Mouse (Mus musculus): ENCODE data around the gene Vmn1r188. TPM values are rescaled to one million over a fixed set of nuclear protein-coding genes. Genes with fewer than 3 reads are reported as not detected.
"Not testable (repeated sequence)": the region's sequence is repeated elsewhere in the genome, so short reads cannot be mapped to it uniquely, and the experiment has no call there.

Gene Vmn1r188
- polyA plus RNA-seq, 1 experiment, result not detected

DNA sequence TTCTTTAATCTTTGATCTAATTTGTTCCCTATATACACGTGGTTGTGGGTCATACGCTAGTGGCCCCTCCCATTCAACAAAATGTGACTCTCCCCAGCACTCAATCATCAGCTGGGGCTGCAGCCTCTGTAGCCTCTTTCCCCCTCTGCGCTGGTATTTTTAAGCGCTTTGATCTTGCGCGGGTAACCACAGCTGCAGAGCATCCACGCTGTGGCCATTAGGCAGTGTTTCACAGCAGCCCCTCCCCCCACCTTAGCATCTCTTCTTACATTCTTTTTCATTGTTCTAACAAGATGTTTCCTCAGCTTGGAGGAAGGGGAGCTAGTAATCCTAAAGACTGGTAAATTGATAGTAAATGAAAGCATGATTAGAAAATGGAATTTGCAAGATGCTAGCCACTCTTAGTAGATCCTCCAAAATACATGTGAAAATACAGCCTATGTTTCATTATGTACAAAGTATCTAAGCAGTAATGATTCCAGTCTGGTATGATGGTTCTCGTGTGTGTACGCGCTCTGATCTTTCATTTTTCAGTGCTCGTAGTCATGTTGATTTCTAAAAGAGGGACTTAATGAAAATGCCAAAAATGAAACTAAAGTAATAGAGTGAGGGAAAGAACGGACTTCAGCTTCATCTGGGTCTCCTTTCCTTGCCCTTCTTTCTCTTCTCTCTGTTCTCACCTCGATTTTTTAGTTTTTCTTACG lies 34.4 kb upstream of the Vmn1r188 start:
- H3K4me1 ChIP-seq (ENCODE audit: control insufficient read depth, insufficient read depth, low read length), result no peaks in the 10 kb centered on the region
- TF ChIP-seq CTCF (IDR thresholded peaks at IDR 0.05; ENCODE audit: extremely low read depth, insufficient read depth, low read length) (no peak), POLR2A (IDR thresholded peaks at IDR 0.05; ENCODE audit: extremely low read depth, insufficient read depth, low read length) (no peak)
- H3K27ac ChIP-seq (ENCODE audit: insufficient read depth, low read length), result no peak overlapping the region
- H3K4me3 ChIP-seq (ENCODE audit: insufficient read depth, low read length), result peak overlapping the region; percentile 49

DNA sequence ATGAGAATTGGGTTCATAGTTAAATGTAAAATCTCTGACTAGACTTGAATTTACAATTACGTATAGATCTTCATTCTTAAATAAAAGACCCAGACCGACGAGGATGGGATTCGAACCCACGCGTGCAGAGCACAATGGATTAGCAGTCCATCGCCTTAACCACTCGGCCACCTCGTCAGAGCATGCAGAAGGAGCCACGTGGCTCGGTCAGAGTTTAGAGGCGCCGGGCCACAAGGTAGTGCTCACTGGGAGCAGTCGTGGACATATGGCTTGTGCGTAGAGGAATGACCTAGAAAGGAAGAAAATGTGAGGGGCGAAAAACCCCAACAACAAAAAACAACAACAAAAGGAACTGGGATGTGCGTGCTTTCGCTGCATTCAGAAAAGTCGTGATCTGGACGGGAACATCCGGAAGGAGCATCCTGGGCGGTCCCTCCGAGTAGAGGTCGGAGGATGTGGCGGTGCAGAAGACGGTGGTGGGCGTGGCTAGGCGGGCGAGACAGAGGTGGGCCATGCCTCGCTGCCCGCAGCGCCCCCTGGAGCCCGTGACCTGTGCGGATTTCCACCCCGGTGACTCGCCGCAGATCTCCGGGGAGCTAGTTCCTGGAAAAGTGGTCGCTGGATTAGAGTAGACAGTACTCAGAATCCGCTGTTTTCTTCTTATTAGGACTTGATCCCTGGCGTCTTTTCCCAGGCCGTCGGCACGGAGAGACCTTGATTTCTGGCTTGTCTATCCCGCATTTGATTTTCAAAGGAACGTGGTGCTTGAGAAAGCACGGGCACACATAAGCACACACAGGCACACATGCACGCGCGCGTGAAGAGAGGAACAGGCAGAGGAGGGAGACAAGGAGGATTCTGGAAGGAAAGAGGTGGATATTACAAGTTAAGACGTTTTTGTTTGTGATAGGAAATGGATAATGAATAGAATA lies 33.4 kb upstream of the Vmn1r188 start:
- H3K27ac ChIP-seq (ENCODE audit: insufficient read depth, low read length), result no peak overlapping the region
- peak overlapping the region; percentile 49 for H3K4me3 ChIP-seq (ENCODE audit: insufficient read depth, low read length)
- peak; percentile 21; the same call in 1 of the 2 replicates for TF ChIP-seq CTCF (IDR thresholded peaks at IDR 0.05; ENCODE audit: extremely low read depth, insufficient read depth, low read length)
- no peak for TF ChIP-seq POLR2A (IDR thresholded peaks at IDR 0.05; ENCODE audit: extremely low read depth, insufficient read depth, low read length)
- H3K4me1 ChIP-seq (ENCODE audit: control insufficient read depth, insufficient read depth, low read length), result no peaks in the 10 kb centered on the region

DNA sequence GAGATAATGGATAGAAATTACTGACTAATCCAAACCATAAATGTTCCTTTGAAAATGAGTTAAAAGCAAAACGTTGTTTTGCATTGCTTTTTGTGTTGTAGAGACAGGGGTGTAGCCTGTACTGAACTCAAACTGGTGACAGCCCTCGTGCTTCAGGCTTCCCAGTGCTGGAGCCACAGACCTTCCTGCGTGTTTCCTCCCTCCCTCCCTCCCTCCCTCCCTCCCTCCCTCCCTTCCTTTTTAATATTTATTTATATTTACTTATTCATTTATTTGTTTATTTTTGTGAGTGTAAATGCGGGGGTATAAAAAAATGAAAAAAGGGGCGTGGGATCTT lies 32.7 kb upstream of the Vmn1r188 start:
- TF ChIP-seq POLR2A (IDR thresholded peaks at IDR 0.05; ENCODE audit: extremely low read depth, insufficient read depth, low read length), result no peak
- TF ChIP-seq CTCF (IDR thresholded peaks at IDR 0.05; ENCODE audit: extremely low read depth, insufficient read depth, low read length), result no peak
- no peaks in the 10 kb centered on the region for H3K4me1 ChIP-seq (ENCODE audit: control insufficient read depth, insufficient read depth, low read length)
- H3K27ac ChIP-seq (ENCODE audit: insufficient read depth, low read length), result no peak overlapping the region
- H3K4me3 ChIP-seq (ENCODE audit: insufficient read depth, low read length), result peak overlapping the region; percentile 49; the same call in 1 of the 2 replicates

DNA sequence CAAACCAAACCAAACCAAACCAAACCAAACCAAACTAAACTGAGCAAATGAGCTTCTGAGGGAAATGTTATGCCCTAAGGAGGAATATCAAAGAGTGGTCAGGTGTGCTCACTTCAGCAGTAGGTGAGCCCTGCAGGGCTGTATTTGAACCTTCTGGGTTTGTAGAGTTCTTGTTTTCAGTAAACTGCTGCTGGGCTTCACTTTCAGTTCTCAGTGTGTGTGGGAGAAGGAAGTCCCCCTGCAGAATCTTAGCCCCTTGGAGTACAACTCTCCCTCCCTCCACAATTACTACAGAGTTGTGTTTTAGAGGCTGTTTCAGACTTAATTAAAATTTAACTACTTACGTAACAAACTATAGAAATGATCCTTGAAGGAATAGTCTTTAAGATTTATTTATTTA lies 30.5 kb upstream of the Vmn1r188 start:
- Histone ChIP-seq H3K27ac (ENCODE audit: insufficient read depth, low read length) (no peak overlapping the region), H3K4me1 (ENCODE audit: control insufficient read depth, insufficient read depth, low read length) (no peaks in the 10 kb centered on the region), H3K4me3 (ENCODE audit: insufficient read depth, low read length) (no peak overlapping the region)
- no peak for TF ChIP-seq CTCF (IDR thresholded peaks at IDR 0.05; ENCODE audit: extremely low read depth, insufficient read depth, low read length)
- no peak for TF ChIP-seq POLR2A (IDR thresholded peaks at IDR 0.05; ENCODE audit: extremely low read depth, insufficient read depth, low read length)

- H3K27ac ChIP-seq (ENCODE audit: insufficient read depth, low read length), result no peak overlapping the region
- H3K4me1 ChIP-seq (ENCODE audit: control insufficient read depth, insufficient read depth, low read length), result no peaks in the 10 kb centered on the region
- H3K4me3 ChIP-seq (ENCODE audit: insufficient read depth, low read length), result no peak overlapping the region
- no peak for TF ChIP-seq POLR2A (IDR thresholded peaks at IDR 0.05; ENCODE audit: extremely low read depth, insufficient read depth, low read length)
- TF ChIP-seq CTCF (IDR thresholded peaks at IDR 0.05; ENCODE audit: extremely low read depth, insufficient read depth, low read length), result no peak
These were observed 22.8 kb upstream of the Vmn1r188 start for GRCm38 (mm10) chr13:22061422-22061821.

DNA sequence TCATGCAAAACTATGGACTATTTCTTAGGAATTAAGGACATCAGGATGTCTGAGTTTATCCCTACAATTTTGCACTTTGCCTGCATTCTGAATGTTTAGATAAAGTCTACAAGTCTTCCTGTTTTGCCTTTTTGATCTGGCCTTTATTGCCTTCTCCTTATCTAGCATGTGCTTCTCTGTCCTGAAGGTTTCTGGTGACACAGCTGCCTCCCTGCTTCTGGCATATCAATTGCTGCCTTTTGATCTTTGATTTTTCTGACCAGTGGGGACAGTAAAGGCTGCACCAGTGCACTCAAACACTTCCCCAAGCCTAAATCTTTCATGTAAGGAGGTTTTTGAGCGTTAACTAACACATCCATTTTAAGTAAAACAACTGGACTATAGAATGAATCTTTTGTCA lies 20.8 kb upstream of the Vmn1r188 start:
- Histone ChIP-seq H3K4me1 (ENCODE audit: control insufficient read depth, insufficient read depth, low read length) (no peaks in the 10 kb centered on the region), H3K4me3 (ENCODE audit: insufficient read depth, low read length) (no peak overlapping the region), H3K27ac (ENCODE audit: insufficient read depth, low read length) (no peak overlapping the region)
- TF ChIP-seq CTCF (IDR thresholded peaks at IDR 0.05; ENCODE audit: extremely low read depth, insufficient read depth, low read length) (no peak), POLR2A (IDR thresholded peaks at IDR 0.05; ENCODE audit: extremely low read depth, insufficient read depth, low read length) (no peak)

DNA sequence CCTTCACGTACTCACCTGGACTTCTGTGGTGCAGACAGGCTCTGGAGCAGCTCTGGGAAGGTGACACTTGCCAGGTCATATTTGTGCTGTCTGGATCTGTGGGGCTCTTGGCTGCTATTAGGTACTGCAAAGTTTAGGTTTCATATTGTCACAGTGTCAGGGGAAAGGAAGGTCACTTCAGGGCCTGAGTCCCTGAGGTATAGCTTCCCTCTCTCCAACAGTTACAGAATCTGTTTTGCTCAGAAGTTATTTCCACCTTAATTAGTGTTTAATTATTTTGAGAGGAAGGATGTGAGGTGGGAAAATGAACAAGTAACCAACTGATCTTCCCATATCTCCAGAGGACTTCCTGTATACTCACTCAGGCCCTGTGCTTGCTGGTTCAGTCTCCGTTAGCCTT lies 21.5 kb downstream of the Vmn1r188 start, which contains the start of gene Vmn1r189:
Gene Vmn1r189 (minus strand): TSS at position 101 of the 400 bp plus-strand sequence.
- not testable (repeated sequence) for H3K27ac ChIP-seq (ENCODE audit: insufficient read depth, low read length); H3K4me1 ChIP-seq (ENCODE audit: control insufficient read depth, insufficient read depth, low read length); H3K4me3 ChIP-seq (ENCODE audit: insufficient read depth, low read length)

- not testable (repeated sequence) for H3K4me3 ChIP-seq (ENCODE audit: insufficient read depth, low read length)
These were observed 52.5 kb downstream of the Vmn1r188 start for GRCm38 (mm10) chr13:22136495-22137293.

More at GRCm38 (mm10) chr13:22136495-22137293, 52.5 kb downstream of the Vmn1r188 start:
- H3K4me1 ChIP-seq (ENCODE audit: control insufficient read depth, insufficient read depth, low read length); H3K27ac ChIP-seq (ENCODE audit: insufficient read depth, low read length): not testable (repeated sequence)

Other genes starting within 250 kb of the Vmn1r188 start
- 2.2 and 2.3 TPM in 2 replicates for gene Zfp184, start 139.3 kb upstream of the Vmn1r188 start, polyA plus RNA-seq (2012; rRNA removed)
- 0.04 TPM in 1 of 2 replicates, not detected in the other for gene Pom121l2, start 103.2 kb upstream of the Vmn1r188 start, polyA plus RNA-seq (2012; rRNA removed)
- 1.9 and 2.5 TPM in 2 replicates for gene Prss16, start 74.7 kb upstream of the Vmn1r188 start, polyA plus RNA-seq (2012; rRNA removed)
- 0.75 TPM in 1 of 2 replicates, not detected in the other for gene Hist1h2ah, start 48.9 kb upstream of the Vmn1r188 start, polyA plus RNA-seq (2012; rRNA removed)
- gene Hist1h2bk, start 48.6 kb upstream of the Vmn1r188 start, polyA plus RNA-seq (2012; rRNA removed), result 0.50 and 0.64 TPM in 2 replicates
- gene Hist1h4i, start 43.1 kb upstream of the Vmn1r188 start, polyA plus RNA-seq (2012; rRNA removed), result 5.7 and 7.9 TPM in 2 replicates
- 0.63 and 1.1 TPM in 2 replicates for gene Hist1h2ag, start 41.5 kb upstream of the Vmn1r188 start, polyA plus RNA-seq (2012; rRNA removed)
- 0.64 and 0.69 TPM in 2 replicates for gene Hist1h2bj, start 41.2 kb upstream of the Vmn1r188 start, polyA plus RNA-seq (2012; rRNA removed)
- not detected in 2 replicates for gene Vmn1r189, start 21.4 kb downstream of the Vmn1r188 start, polyA plus RNA-seq (2012; rRNA removed)
- gene Vmn1r191, start 99.5 kb downstream of the Vmn1r188 start, polyA plus RNA-seq (2012; rRNA removed), result not detected in 2 replicates
- not detected in 2 replicates for gene Vmn1r192, start 106.7 kb downstream of the Vmn1r188 start, polyA plus RNA-seq (2012; rRNA removed)
- gene Vmn1r193, start 138.7 kb downstream of the Vmn1r188 start, polyA plus RNA-seq (2012; rRNA removed), result not detected in 2 replicates
- not detected in 2 replicates for gene Vmn1r194, start 159.8 kb downstream of the Vmn1r188 start, polyA plus RNA-seq (2012; rRNA removed)
- gene Vmn1r195, start 186.1 kb downstream of the Vmn1r188 start, polyA plus RNA-seq (2012; rRNA removed), result not detected in 2 replicates
- not detected in 2 replicates for gene Vmn1r196, start 205.5 kb downstream of the Vmn1r188 start, polyA plus RNA-seq (2012; rRNA removed)
- not detected in 2 replicates for gene Vmn1r197, start 240.1 kb downstream of the Vmn1r188 start, polyA plus RNA-seq (2012; rRNA removed)

Data from cortical plate, adult 2 months (tissue).